Mouse (Mus musculus): ENCODE measurements around the gene Rc3h1.
A peak's percentile ranks its signal among the peaks of the same experiment; 100 is the strongest.
"Not testable (repeated sequence)": the region's sequence is repeated elsewhere in the genome, so short reads cannot be mapped to it uniquely, and the experiment has no call there.

The Rc3h1 gene

GRCm38 (mm10) chr1:160906057-160906557, at the start of gene Rc3h1:
Gene Rc3h1 (plus strand): TSS chr1:160906418.
- peak; percentile 96 to 98 for DNase-seq (ENCODE audit: low spot score in 2 of 2)

DNA sequence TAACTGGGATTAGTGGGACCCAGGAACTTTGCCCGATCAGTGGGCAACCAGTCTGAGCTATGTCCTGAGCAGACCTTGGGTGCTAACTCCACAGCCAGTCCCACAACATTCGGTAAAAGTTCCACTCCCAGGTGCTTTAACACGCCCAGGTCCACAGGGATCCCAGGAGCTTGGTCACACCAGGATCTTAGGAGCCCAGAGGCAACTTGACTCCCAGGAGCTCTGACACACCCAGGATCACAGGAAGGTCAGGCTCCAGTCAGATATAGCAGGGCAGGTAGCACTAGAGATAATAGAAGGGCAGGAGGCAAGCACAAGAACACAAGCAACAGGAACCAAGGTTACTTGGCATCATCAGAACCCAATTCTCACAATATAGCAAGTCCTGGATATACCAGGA, 48.1 kb upstream of the Rc3h1 start:
- no peak for DNase-seq (ENCODE audit: low spot score in 2 of 2)

DNA sequence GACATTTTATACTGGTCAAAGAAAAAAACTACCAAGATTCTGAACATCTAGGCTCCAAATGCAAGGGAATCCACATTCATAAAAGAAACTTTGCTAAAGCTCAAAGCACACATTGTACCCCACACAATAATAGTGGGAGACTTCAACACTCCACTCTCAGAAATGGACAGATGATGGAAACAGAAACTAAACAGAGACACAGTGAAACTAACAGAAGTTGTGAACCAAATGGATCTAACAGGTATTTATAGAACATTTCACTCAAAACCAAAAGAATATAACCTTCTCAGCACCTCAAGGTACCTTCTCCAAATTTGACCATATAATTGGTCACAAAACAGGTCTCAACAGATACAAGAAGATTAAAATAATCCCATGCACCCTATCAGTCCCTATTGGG, 46.3 kb upstream of the Rc3h1 start:
- not testable (repeated sequence) for DNase-seq (ENCODE audit: low spot score in 2 of 2)

- no peak for DNase-seq (ENCODE audit: low spot score in 2 of 2)
Measured at GRCm38 (mm10) chr1:160861142-160861541, 45.1 kb upstream of the Rc3h1 start.

- DNase-seq (ENCODE audit: low spot score in 2 of 2), result no peak
Measured at GRCm38 (mm10) chr1:160861632-160862031, 44.6 kb upstream of the Rc3h1 start.

DNA sequence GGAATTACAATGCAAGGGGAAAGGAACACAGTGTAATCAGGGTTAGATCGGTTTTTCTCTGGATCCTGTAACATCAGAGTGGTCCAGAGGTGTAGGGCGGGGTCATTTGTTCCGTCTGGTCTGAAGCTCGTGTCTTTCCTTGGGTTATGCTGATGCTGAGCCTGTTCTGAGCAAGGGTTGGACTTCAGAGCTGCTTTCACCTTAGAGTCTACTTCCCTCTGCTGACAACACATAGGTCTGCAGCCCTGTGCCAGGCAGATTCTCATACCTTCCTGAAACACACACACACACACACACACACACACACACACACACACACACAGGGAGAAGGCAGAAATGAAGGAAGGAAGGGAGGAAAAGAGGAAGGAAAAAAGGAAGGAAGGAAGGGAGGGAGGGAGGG, 43.2 kb upstream of the Rc3h1 start:
- DNase-seq (ENCODE audit: low spot score in 2 of 2), result peak; percentile 40 to 41

GRCm38 (mm10) chr1:160874757-160875156, 31.5 kb upstream of the Rc3h1 start:
- no peak for DNase-seq (ENCODE audit: low spot score in 2 of 2)

GRCm38 (mm10) chr1:160876968-160877367, 29.2 kb upstream of the Rc3h1 start:
- DNase-seq (ENCODE audit: low spot score in 2 of 2), result no peak

DNA sequence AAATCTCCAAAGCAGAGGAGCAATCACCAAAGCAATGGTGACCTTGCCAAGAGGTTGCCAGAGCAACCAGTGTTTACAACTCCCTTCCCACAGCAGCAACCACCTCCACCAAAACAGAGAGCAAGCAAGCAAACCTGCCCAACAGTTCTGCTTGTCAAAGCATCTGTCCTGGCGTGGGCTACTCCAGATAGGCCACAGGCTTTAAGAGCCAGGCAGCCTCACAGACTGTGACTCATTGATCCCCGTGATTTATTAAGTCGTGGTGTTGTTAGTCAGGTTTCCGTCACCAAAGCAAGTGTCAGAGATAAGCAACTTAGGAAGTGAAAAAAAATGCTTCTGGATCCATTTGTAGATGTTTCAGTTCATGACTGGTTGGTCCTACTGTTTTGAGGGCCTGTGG, 27.7 kb upstream of the Rc3h1 start:
- DNase-seq (ENCODE audit: low spot score in 2 of 2), result no peak

DNA sequence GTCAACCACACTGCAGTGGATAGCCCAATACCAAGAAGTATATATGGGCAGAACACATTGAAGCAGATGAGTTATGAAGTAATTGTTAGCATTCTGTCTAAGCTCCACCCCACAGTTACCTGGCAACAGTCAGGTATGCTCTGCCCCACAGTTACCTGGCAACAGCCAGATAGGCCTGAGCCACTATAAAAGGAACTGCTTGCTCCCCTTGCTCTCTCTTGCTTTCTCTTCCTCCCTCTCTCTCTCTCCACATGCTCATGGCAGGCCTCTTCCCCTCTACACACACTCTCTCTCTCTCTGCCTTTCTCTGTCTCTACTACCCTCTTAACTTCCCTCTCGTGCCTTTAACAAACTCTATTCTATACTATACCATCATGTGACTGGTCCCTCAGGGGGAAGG, 24.8 kb upstream of the Rc3h1 start:
- not testable (repeated sequence) for DNase-seq (ENCODE audit: low spot score in 2 of 2)

- no peak for DNase-seq (ENCODE audit: low spot score in 2 of 2)
Measured at GRCm38 (mm10) chr1:160881968-160882367, 24.2 kb upstream of the Rc3h1 start.

- DNase-seq (ENCODE audit: low spot score in 2 of 2), result no peak
Measured at GRCm38 (mm10) chr1:160884273-160884672, 21.9 kb upstream of the Rc3h1 start.

DNA sequence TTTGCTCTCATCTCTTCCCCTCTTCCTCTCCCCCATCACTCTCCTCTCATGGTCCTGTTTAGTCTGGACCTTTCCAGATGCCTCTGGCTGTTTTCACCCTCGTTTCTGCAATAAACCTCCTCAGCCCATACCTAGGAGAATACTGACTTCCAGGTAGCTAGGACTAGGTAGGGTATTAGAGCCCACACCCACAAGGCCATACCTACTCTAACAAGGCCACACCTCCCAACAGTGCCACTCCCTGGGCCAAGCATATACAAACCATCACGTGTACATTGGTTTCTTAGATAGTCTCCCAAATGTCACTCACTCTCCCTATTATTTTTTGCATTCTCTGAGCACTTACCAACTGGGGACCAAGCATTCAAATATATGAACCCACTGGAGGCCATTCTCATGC, 21.2 kb upstream of the Rc3h1 start:
- no peak for DNase-seq (ENCODE audit: low spot score in 2 of 2)

GRCm38 (mm10) chr1:160899701-160900100, 6.5 kb upstream of the Rc3h1 start:
- DNase-seq (ENCODE audit: low spot score in 2 of 2), result no peak

GRCm38 (mm10) chr1:160904047-160904446, 2.2 kb upstream of the Rc3h1 start:
- DNase-seq (ENCODE audit: low spot score in 2 of 2), result no peak

GRCm38 (mm10) chr1:160906558-160907481, 602 bp downstream of the Rc3h1 start:
- peak; percentile 68 to 70 for DNase-seq (ENCODE audit: low spot score in 2 of 2)

GRCm38 (mm10) chr1:160910176-160910575, 4.0 kb downstream of the Rc3h1 start:
- no peak for DNase-seq (ENCODE audit: low spot score in 2 of 2)

- DNase-seq (ENCODE audit: low spot score in 2 of 2), result no peak
Measured at GRCm38 (mm10) chr1:160910812-160911211, 4.6 kb downstream of the Rc3h1 start.

DNA sequence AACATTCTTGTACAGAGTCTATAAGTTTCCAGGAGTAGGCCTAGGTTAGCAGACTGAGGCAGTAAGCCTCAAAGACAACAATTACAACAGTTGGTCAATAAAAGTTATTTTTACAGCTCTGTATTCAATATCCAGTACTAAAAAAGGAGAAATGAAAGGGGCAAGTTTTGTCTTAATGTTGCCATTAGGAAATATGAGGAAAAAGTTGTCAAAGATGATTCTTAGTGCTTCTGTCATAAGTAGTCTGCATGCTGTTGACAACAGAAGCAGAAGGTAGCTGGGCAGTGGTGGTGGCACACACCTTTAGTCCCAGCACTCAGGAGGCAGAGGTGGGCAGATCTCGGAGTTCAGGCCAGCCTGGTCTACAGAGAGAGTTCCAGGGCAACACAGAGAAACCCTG, 13.2 kb downstream of the Rc3h1 start:
- DNase-seq (ENCODE audit: low spot score in 2 of 2), result no peak

DNA sequence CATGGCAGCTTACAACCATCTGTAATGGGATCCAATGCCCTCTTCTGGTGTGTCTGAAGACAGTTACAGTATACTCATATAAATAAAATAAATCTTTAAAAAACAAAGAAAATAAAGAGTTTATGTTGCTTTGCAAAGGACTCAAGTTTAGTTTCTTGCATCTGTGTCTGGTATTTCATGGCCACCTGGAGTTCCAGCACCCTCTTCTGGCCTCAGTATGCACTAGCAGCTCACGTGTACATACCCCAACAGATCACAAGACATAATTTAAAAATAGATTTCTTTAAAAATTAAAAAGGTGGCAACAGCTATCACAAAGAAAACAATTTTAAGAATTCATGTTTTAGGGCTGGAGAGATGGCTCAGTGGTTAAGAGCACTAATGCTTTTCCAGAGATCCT, 15.7 kb downstream of the Rc3h1 start:
- DNase-seq (ENCODE audit: low spot score in 2 of 2), result no peak

DNA sequence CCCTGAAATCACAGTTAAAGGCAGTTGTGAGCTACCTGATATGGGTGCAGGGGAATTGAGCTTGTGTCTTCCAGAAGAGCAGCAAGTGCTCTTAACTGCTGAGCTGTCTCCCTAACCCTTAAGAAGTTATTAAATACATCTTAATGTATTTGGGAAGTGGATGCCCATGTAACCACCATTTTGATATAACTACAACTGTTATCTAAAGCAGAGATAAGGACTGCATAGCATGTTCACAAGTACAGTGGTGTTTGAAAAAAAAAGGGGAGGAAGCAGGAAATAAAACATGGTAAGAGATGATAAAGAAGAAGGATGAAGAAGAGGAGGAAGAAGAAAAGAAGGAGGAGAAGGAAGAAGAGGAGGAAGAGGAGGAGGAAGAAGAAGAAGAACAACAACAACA, 25.1 kb downstream of the Rc3h1 start:
- DNase-seq (ENCODE audit: low spot score in 2 of 2), result no peak

DNA sequence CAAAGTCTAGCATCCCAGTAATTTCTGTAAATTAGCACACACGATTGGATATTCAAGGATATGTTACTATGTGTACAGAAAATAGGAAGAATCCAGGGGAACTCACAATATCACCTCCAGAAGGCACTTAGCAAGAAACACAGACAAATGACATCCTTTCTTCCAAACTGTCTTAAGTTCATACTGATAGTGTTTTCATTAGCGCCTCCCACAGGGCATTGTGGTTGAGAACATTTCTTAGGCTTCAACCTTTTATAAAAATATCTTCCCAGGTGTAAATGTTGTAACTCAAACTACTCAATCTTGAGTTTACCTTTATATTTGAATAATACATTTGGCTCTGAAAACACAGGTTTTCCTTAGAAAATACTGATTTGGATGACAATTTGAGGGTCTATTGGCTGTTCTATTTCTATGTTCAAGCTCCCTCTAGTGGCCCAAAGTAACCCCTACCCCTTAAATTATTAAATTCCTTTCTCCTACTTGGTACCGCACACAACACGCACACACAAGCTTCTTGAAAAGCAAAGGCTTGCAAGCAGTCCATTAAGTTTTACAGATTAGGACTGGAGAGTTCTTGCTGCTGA, 27.8 kb downstream of the Rc3h1 start:
- no peak for DNase-seq (ENCODE audit: low spot score in 2 of 2)

- no peak for DNase-seq (ENCODE audit: low spot score in 2 of 2)
Measured at GRCm38 (mm10) chr1:160935551-160935950, 29.3 kb downstream of the Rc3h1 start.
